Mouse (Mus musculus): ENCODE results near the gene Cdhr5. TPM values are rescaled to one million over a fixed set of nuclear protein-coding genes. Genes with fewer than 3 reads are reported as not detected.

Gene Cdhr5
- total RNA-seq, 2 experiments from 2014 or later: not detected

DNA sequence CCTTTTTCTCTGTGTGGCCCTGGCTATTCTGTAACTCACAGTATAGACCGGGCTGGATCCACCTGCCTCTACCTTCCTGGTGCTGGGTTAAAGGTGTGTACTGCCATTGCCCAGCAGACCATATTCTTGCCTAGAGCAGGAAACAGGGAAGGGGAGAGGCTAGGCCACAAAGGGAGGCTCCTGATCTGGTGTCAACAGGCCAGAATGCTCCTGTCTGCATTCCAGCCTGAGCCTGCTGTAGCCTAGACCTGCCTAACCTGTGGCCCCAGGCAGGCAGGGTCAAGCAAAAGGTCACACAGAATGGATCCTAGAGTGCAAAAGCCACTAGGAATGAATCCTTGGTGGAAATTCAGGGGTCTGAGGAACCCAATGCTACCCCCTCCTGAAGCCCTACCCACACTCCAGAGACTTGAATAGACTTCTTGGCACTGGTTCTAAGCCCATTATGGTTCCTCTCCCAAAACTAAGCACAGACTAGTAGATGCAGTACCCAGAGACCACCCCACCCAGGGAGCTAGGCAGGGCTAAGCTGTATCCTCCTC, 57.0 kb downstream of the Cdhr5 start:
- no peak for DNase-seq (ENCODE audit: extremely low spot score in 1 of 2, low spot score in 2 of 2)
- no peak for TF ChIP-seq CTCF (IDR thresholded peaks at IDR 0.05)
- intact Hi-C loops (cut with DNase I): loop anchor here (2.0 to 5.0 kb wide), 2 partner anchors 25 to 47 kb away; partner anchors contain the start of genes Hras, Lrrc56 and Rnh1
- Histone ChIP-seq H3K27ac (no peak overlapping the region), H3K4me3 (no peak overlapping the region)

Small RNA genes within 50 kb of the gene (microRNA-seq; reads per million reads assigned to microRNA genes)
- 106 to 107 reads per million in 2 experiments for gene Mir210

Other genes with a start within 250 kb of the Cdhr5 start
- gene Gm17387, start 247.7 kb downstream of the Cdhr5 start, total RNA-seq (2021): not detected
- 10 to 100 TPM; 87.4 to 95.9 TPM for gene B4galnt4, start 215.7 kb downstream of the Cdhr5 start, total RNA-seq (2021)
- gene Pkp3, start 198.6 kb downstream of the Cdhr5 start, total RNA-seq (2021): not detected
- gene Sigirr, start 176.2 kb downstream of the Cdhr5 start, total RNA-seq (2021): 1 to 10 TPM; 1.7 to 3.4 TPM
- gene Ano9, start 159.0 kb downstream of the Cdhr5 start, total RNA-seq (2021): not detected
- gene Ptdss2, start 154.4 kb downstream of the Cdhr5 start, total RNA-seq (2021): 10 to 100 TPM; 46.9 to 51.6 TPM
- 10 to 100 TPM; 36.5 to 37.3 TPM for gene Rnh1, start 103.9 kb downstream of the Cdhr5 start, total RNA-seq (2021)
- gene Hras, start 82.8 kb downstream of the Cdhr5 start, total RNA-seq (2021): 100 to 1,000 TPM; 219 to 244 TPM
- 1 to 10 TPM; 3.9 to 5.0 TPM for gene Lrrc56, start 82.6 kb downstream of the Cdhr5 start, total RNA-seq (2021)
- not detected for gene Lmntd2, start 62.7 kb downstream of the Cdhr5 start, total RNA-seq (2021)
- gene Rassf7, start 60.9 kb downstream of the Cdhr5 start, total RNA-seq (2021): 1 to 10 TPM in 1 of 2 experiments, under 1 TPM in 1; 0.94 to 1.3 TPM
- gene Phrf1, start 48.0 kb downstream of the Cdhr5 start, total RNA-seq (2021): 10 to 100 TPM; 70.5 to 77.2 TPM
- gene Irf7, start 10.3 kb downstream of the Cdhr5 start, total RNA-seq (2021): 1 to 10 TPM in 1 of 2 experiments, under 1 TPM in 1; 0.59 to 1.2 TPM
- gene Sct, start 2.3 kb upstream of the Cdhr5 start, total RNA-seq (2021): not detected
- under 1 TPM; 0.27 to 0.44 TPM for gene Drd4, start 15.2 kb upstream of the Cdhr5 start, total RNA-seq (2021)
- gene Deaf1, start 50.9 kb upstream of the Cdhr5 start, total RNA-seq (2021): 10 to 100 TPM; 63.1 to 63.8 TPM
- gene Tmem80, start 51.0 kb upstream of the Cdhr5 start, total RNA-seq (2021): 10 to 100 TPM; 33.3 to 34.9 TPM
- gene Eps8l2, start 62.1 kb upstream of the Cdhr5 start, total RNA-seq (2021): 1 to 10 TPM; 3.6 to 5.3 TPM
- gene Taldo1, start 115.4 kb upstream of the Cdhr5 start, total RNA-seq (2021): 10 to 100 TPM; 87.5 to 90.9 TPM
- gene Gatd1, start 137.3 kb upstream of the Cdhr5 start, total RNA-seq (2021): 10 to 100 TPM; 38.9 to 46.5 TPM
- gene Cend1, start 152.7 kb upstream of the Cdhr5 start, total RNA-seq (2021): 100 to 1,000 TPM; 279 to 288 TPM
- 100 to 1,000 TPM; 253 to 262 TPM for gene Slc25a22, start 161.1 kb upstream of the Cdhr5 start, total RNA-seq (2021)
- 1 to 10 TPM in 1 of 2 experiments, under 1 TPM in 1; 0.93 to 1.2 TPM for gene Pidd1, start 167.2 kb upstream of the Cdhr5 start, total RNA-seq (2021)
- gene Rplp2, start 170.6 kb upstream of the Cdhr5 start, total RNA-seq (2021): 100 to 1,000 TPM; 552 to 567 TPM
- gene Pnpla2, start 178.4 kb upstream of the Cdhr5 start, total RNA-seq (2021): 10 to 100 TPM; 26.0 to 31.7 TPM
- gene Cracr2b, start 184.3 kb upstream of the Cdhr5 start, total RNA-seq (2021): 1 to 10 TPM; 3.7 to 5.1 TPM
- gene Cd151, start 190.6 kb upstream of the Cdhr5 start, total RNA-seq (2021): 10 to 100 TPM; 30.7 to 31.4 TPM
- gene Polr2l, start 198.3 kb upstream of the Cdhr5 start, total RNA-seq (2021): 10 to 100 TPM; 38.4 to 42.3 TPM
- gene Tspan4, start 198.5 kb upstream of the Cdhr5 start, total RNA-seq (2021): 10 to 100 TPM; 13.7 to 14.4 TPM

All from left cerebral cortex, adult 2 months (tissue).